Mouse (Mus musculus) MEL (cell line): ENCODE results near the gene Ankrd52. TPM values are rescaled to one million over a fixed set of nuclear protein-coding genes. Genes with fewer than 3 reads are reported as not detected.

Source experiments
- DNase-seq: peaks from one replicate; pipeline ENCODE4 v3.0.0; 2011; ENCODE audit warnings: low read depth, low spot score
- H3K27ac ChIP-seq: 2 replicates; pipeline ENCODE4 v1.5.1; 2012; ENCODE audit warnings: low read depth, mild to moderate bottlenecking, control low read depth, low read length, moderate library complexity; ENCODE audit not compliant: control insufficient read depth
- H3K27me3 ChIP-seq, 2 experiments: fragments of 150-350 bp in 1 of 2; sonication (generic) in 1 of 2; 2 replicates each; pipeline ENCODE4 v1.6.1; 2012; ENCODE audit warnings: low read length in 2 of 2, mild to moderate bottlenecking in 2 of 2, improper control_type of control experiment in 1 of 2, moderate library complexity in 1 of 2; ENCODE audit not compliant: insufficient read depth in 2 of 2, control insufficient read depth in 1 of 2
- H3K36me3 ChIP-seq, 2 experiments: 2 replicates each; pipeline ENCODE4 v1.6.1; 2012 to 2014; ENCODE audit warnings: low read length in 2 of 2, improper control_type of control experiment in 1 of 2, inconsistent platforms in 1 of 2, mild to moderate bottlenecking in 1 of 2; ENCODE audit not compliant: insufficient read depth in 2 of 2, control insufficient read depth in 1 of 2
- H3K4me1 ChIP-seq, 2 experiments: fragments of 150-350 bp in 1 of 2; sonication (generic) in 1 of 2; 2 replicates each; pipeline ENCODE4 v1.6.1; 2012; ENCODE audit warnings: low read length in 2 of 2, improper control_type of control experiment in 1 of 2, mild to moderate bottlenecking in 1 of 2; ENCODE audit not compliant: insufficient read depth in 2 of 2, control insufficient read depth in 1 of 2
- H3K4me3 ChIP-seq, 2 experiments: fragments of 150-350 bp in 1 of 2; sonication (generic) in 1 of 2; 2 replicates each; pipeline ENCODE4 v1.5.1; 2012; ENCODE audit warnings: low read depth in 2 of 2, low read length in 2 of 2, mild to moderate bottlenecking in 2 of 2, moderate library complexity in 2 of 2, control low read depth in 1 of 2, improper control_type of control experiment in 1 of 2; ENCODE audit not compliant: control insufficient read depth in 1 of 2, insufficient read depth in 1 of 2
- H3K79me2 ChIP-seq: 2 replicates; pipeline ENCODE4 v1.6.1; 2012; ENCODE audit warnings: mild to moderate bottlenecking, low read length, moderate library complexity; ENCODE audit not compliant: control insufficient read depth, poor library complexity, insufficient read depth
- H3K9ac ChIP-seq: 2 replicates; pipeline ENCODE4 v1.6.1; 2012; ENCODE audit warnings: low read depth, mild to moderate bottlenecking, control low read depth, low read length, moderate library complexity; ENCODE audit not compliant: control insufficient read depth, poor library complexity, severe bottlenecking
- H3K9me3 ChIP-seq: fragments of 150-350 bp; sonication (generic); replicated peaks from 2 replicates; pipeline ENCODE4 v1.6.1; 2012; ENCODE audit warnings: mild to moderate bottlenecking, low read length, improper control_type of control experiment, moderate library complexity; ENCODE audit not compliant: insufficient read depth
- BHLHE40 ChIP-seq: IDR thresholded peaks from 2 replicates; pipeline ENCODE4 v1.6.1; 2012; ENCODE audit warnings: low read depth, mild to moderate bottlenecking, inconsistent platforms, low read length, improper control_type of control experiment, borderline replicate concordance
- CHD2 ChIP-seq: IDR thresholded peaks from 2 replicates; pipeline ENCODE4 v1.6.1; 2011; ENCODE audit warnings: low read length, improper control_type of control experiment
- CTCF ChIP-seq, 3 experiments: IDR thresholded peaks in 2 of 3; conservative IDR thresholded peaks in 1 of 3; 2 replicates each; pipeline ENCODE4 v1.5.1; 2011 to 2012; ENCODE audit warnings: low read length in 3 of 3, low read depth in 2 of 3, mild to moderate bottlenecking in 2 of 3, improper control_type of control experiment in 1 of 3, inconsistent platforms in 1 of 3, mixed read lengths in 1 of 3, moderate library complexity in 1 of 3; ENCODE audit not compliant: control insufficient read depth in 1 of 3, insufficient read depth in 1 of 3, poor library complexity in 1 of 3, severe bottlenecking in 1 of 3
- EP300 ChIP-seq, 2 experiments: IDR thresholded peaks; 2 replicates each; pipeline ENCODE4 v1.6.1; 2011; ENCODE audit warnings: improper control_type of control experiment in 2 of 2, low read length in 2 of 2, low read depth in 1 of 2, mild to moderate bottlenecking in 1 of 2
- ETS1 ChIP-seq: IDR thresholded peaks from 2 replicates; pipeline ENCODE4 v1.6.1; 2012; ENCODE audit warnings: low read depth, mild to moderate bottlenecking, inconsistent platforms, low read length, improper control_type of control experiment, moderate library complexity
- GATA1 ChIP-seq: IDR thresholded peaks from 2 replicates; pipeline ENCODE4 v1.6.1; 2011; ENCODE audit warnings: low read depth, low read length, improper control_type of control experiment
- HCFC1 ChIP-seq: IDR thresholded peaks from 2 replicates; pipeline ENCODE4 v1.6.1; 2012; ENCODE audit warnings: low read depth, mild to moderate bottlenecking, inconsistent platforms, low read length, improper control_type of control experiment, moderate library complexity
- MAX ChIP-seq: IDR thresholded peaks from 2 replicates; pipeline ENCODE4 v1.6.1; 2011; ENCODE audit warnings: low read length, improper control_type of control experiment
- MAZ ChIP-seq: IDR thresholded peaks from 2 replicates; pipeline ENCODE4 v1.6.1; 2012; ENCODE audit warnings: low read depth, mild to moderate bottlenecking, inconsistent platforms, low read length, improper control_type of control experiment
- MEF2A ChIP-seq: IDR thresholded peaks from 2 replicates; pipeline ENCODE4 v1.6.1; 2014; ENCODE audit warnings: low read depth, mild to moderate bottlenecking, inconsistent platforms, low read length, improper control_type of control experiment; ENCODE audit not compliant: poor library complexity, insufficient replicate concordance, severe bottlenecking; ENCODE audit errors: extremely low read depth
- MXI1 ChIP-seq: IDR thresholded peaks from 2 replicates; pipeline ENCODE4 v1.6.1; 2011; ENCODE audit warnings: mild to moderate bottlenecking, low read depth, low read length, improper control_type of control experiment
- MYB ChIP-seq: IDR thresholded peaks from 2 replicates; pipeline ENCODE4 v1.6.1; 2011; ENCODE audit warnings: mild to moderate bottlenecking, low read depth, low read length, improper control_type of control experiment
- MYC ChIP-seq: IDR thresholded peaks from 2 replicates; pipeline ENCODE4 v1.6.1; 2011; ENCODE audit warnings: low read depth, mild to moderate bottlenecking, low read length, improper control_type of control experiment, moderate library complexity
- POLR2A ChIP-seq, 2 experiments: IDR thresholded peaks; 2 replicates each; pipeline ENCODE4 v1.6.1; 2011 to 2012; ENCODE audit warnings: low read length in 2 of 2, mild to moderate bottlenecking in 2 of 2, control low read depth in 1 of 2, improper control_type of control experiment in 1 of 2, low read depth in 1 of 2, moderate library complexity in 1 of 2; ENCODE audit not compliant: control insufficient read depth in 1 of 2, insufficient read depth in 1 of 2, poor library complexity in 1 of 2
- SIN3A ChIP-seq: IDR thresholded peaks from 2 replicates; pipeline ENCODE4 v1.6.1; 2012; ENCODE audit warnings: low read length, improper control_type of control experiment, inconsistent platforms
- TBP ChIP-seq: IDR thresholded peaks from 2 replicates; pipeline ENCODE4 v1.8.0; 2011; ENCODE audit warnings: low read depth, low read length, improper control_type of control experiment
- TCF12 ChIP-seq: IDR thresholded peaks from 2 replicates; pipeline ENCODE4 v1.6.1; 2014; ENCODE audit warnings: low read depth, mild to moderate bottlenecking, inconsistent platforms, low read length, improper control_type of control experiment, moderate library complexity
- USF1 ChIP-seq: IDR thresholded peaks from 2 replicates; pipeline ENCODE4 v1.6.1; 2014; ENCODE audit warnings: low read depth, mild to moderate bottlenecking, inconsistent platforms, low read length, improper control_type of control experiment, moderate library complexity
- USF2 ChIP-seq, 2 experiments: IDR thresholded peaks; 2 replicates each; pipeline ENCODE4 v1.6.1; 2011 to 2012; ENCODE audit warnings: improper control_type of control experiment in 2 of 2, low read length in 2 of 2, borderline replicate concordance in 1 of 2, inconsistent platforms in 1 of 2, low read depth in 1 of 2, mild to moderate bottlenecking in 1 of 2; ENCODE audit not compliant: insufficient read depth in 1 of 2
- polyA plus RNA-seq, 2 experiments: library from polyadenylated mRNA; stranded (reverse) in 1 of 2; unstranded in 1 of 2; fragments of >175 nt in 1 of 2; fragments of >200 nt in 1 of 2; gene quantifications; 2 replicates each; pipeline versions ENCODE4 v1.2.1 to v1.2.4; 2012; ENCODE audit warnings: low replicate concordance in 2 of 2, low read depth in 1 of 2; ENCODE audit not compliant: insufficient read length in 2 of 2, insufficient read depth in 1 of 2, missing spikeins in 1 of 2
- total RNA-seq: library from RNA; depleted of rRNA; stranded (reverse); fragments of 300-350 nt; gene quantifications from 2 replicates; pipeline ENCODE4 v1.2.3, GENCODE M21; 2012

The Ankrd52 gene
- total and polyA plus RNA-seq, 3 experiments, result 9.5 to 39.9 TPM; not detected in 1

GRCm38 (mm10) chr10:128372142-128372541, 4.8 kb upstream of the Ankrd52 start:
- peaks cover 6% of the 10 kb centered on the region for H3K79me2 ChIP-seq
- H3K36me3 ChIP-seq, result peaks cover 0 to 10% of the 10 kb centered on the region in 2 experiments; a peak in 2 of 4 replicates
- H3K27ac ChIP-seq, result no peak overlapping the region
- no peaks in the 10 kb centered on the region for H3K27me3 ChIP-seq
- no peak overlapping the region for H3K9ac ChIP-seq
- no peaks in the 10 kb centered on the region for H3K9me3 ChIP-seq
- H3K4me3 ChIP-seq, result no peak overlapping the region
- DNase-seq, result no peak
- TF ChIP-seq EP300 (IDR thresholded peaks at IDR 0.05; ENCODE audit: low read depth in 1 of 2, low read length in 2 of 2), result no peak
- TF ChIP-seq TBP, result peak; percentile 53; the same call in 1 of the 2 replicates
- TF ChIP-seq CTCF (IDR thresholded peaks at IDR 0.05 in 2 of 3, conservative IDR thresholded peaks at IDR 0.05 in 1 of 3; ENCODE audit: control insufficient read depth in 1 of 3, insufficient read depth in 1 of 3, low read depth in 2 of 3, low read length in 3 of 3, poor library complexity in 1 of 3, severe bottlenecking in 1 of 3), result peak; percentile 25 to 42 (median 26); a peak in 4 of 6 replicates
- TF ChIP-seq, all 39 proteins: peak for 2
- peaks cover 4 to 17% of the 10 kb centered on the region in 2 experiments for H3K4me1 ChIP-seq

- Histone ChIP-seq H3K9ac (peak overlapping the region; percentile 1; the same call in 1 of the 2 replicates), H3K9me3 (no peaks in the 10 kb centered on the region), H3K79me2 (peaks cover 16% of the 10 kb centered on the region), H3K36me3 (peaks cover 0 to 10% of the 10 kb centered on the region in 2 experiments; a peak in 2 of 4 replicates), H3K27me3 (no peaks in the 10 kb centered on the region), H3K4me1 (peaks cover 4 to 17% of the 10 kb centered on the region in 2 experiments), H3K27ac (peak overlapping the region; percentile 59), H3K4me3 (peak overlapping the region in 1 of 2 experiments; percentile 15; a peak in 1 of 4 replicates)
- peak; percentile 88 for DNase-seq
- TF ChIP-seq USF2 (IDR thresholded peaks at IDR 0.05; ENCODE audit: borderline replicate concordance in 1 of 2, insufficient read depth in 1 of 2, low read depth in 1 of 2, low read length in 2 of 2) (0 out of 4 replicates have a peak, but pooled peaks of 1 of the 2 experiments have one; percentile 28), MAX (peak; percentile 66; the same call in 1 of the 2 replicates), MXI1 (peak; percentile 50; the same call in 1 of the 2 replicates), MAZ (peak; percentile 73; the same call in 1 of the 2 replicates), ETS1 (peak; percentile 51; the same call in 1 of the 2 replicates), EP300 (IDR thresholded peaks at IDR 0.05; ENCODE audit: low read depth in 1 of 2, low read length in 2 of 2) (no peak), USF1 (peak; percentile 83), MYB (no peak), GATA1 (0 out of 2 replicates have a peak, but pooled peaks have one; percentile 17), POLR2A (IDR thresholded peaks at IDR 0.05; ENCODE audit: control insufficient read depth in 1 of 2, insufficient read depth in 1 of 2, low read depth in 1 of 2, low read length in 2 of 2, poor library complexity in 1 of 2) (peak in 1 of 2 experiments; percentile 41; a peak in 1 of 4 replicates), MEF2A (peak; percentile 77; the same call in 1 of the 2 replicates), TCF12 (no peak), SIN3A (peak; percentile 56; the same call in 1 of the 2 replicates), BHLHE40 (peak; percentile 77), HCFC1 (peak; percentile 37; the same call in 1 of the 2 replicates), MYC (peak; percentile 86; the same call in 1 of the 2 replicates), CHD2 (no peak)
These were observed 3.7 kb upstream of the Ankrd52 start for GRCm38 (mm10) chr10:128372989-128373748.
